Mouse (Mus musculus): Measurements from ENCODE around the gene Mvd. TPM values are rescaled to one million over a fixed set of nuclear protein-coding genes. Genes with fewer than 3 reads are reported as not detected.

The Mvd gene
- total and polyA plus RNA-seq, 3 experiments = 20.6 to 25.5 TPM; not detected in 1

DNA sequence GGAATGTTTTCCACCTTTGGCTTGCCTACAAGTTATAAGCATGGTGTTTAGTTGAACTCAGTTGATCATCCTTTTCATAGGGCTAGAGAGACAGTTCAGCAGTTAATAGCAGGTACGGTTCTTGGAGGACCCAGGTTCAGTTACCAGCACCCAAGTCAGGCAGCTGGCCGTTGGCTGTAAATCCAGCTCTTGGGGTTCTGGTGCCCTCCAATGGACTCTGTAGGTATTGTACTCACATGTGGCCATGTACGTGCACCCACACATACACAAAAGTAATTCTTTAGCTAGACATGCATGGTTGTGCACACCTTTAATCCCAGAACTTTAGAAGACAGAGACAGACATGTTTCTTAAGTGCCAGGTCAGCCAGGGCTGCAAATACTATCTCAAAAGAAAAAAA is 53.9 kb downstream of the Mvd start:
- H3K4me3 ChIP-seq (ENCODE audit: control insufficient read depth in 1 of 2, insufficient read depth in 1 of 2, low read depth in 2 of 2, low read length in 2 of 2) = no peak overlapping the region
- peaks cover 0 to 41% of the 10 kb centered on the region in 2 experiments; a peak in 2 of 4 replicates for H3K36me3 ChIP-seq (ENCODE audit: control insufficient read depth in 1 of 2, insufficient read depth in 2 of 2, low read length in 2 of 2)
- H3K9me3 ChIP-seq (replicated peaks; ENCODE audit: insufficient read depth, low read length) = no peaks in the 10 kb centered on the region
- TF ChIP-seq RCOR1 (IDR thresholded peaks at IDR 0.05; ENCODE audit: low read depth, low read length) (no peak), EP300 (IDR thresholded peaks at IDR 0.05; ENCODE audit: low read depth in 1 of 2, low read length in 2 of 2) (no peak), HCFC1 (IDR thresholded peaks at IDR 0.05; ENCODE audit: low read depth, low read length) (no peak), GABPA (IDR thresholded peaks at IDR 0.05; ENCODE audit: low read depth, low read length) (no peak), MYB (IDR thresholded peaks at IDR 0.05; ENCODE audit: low read depth, low read length) (no peak), TCF12 (IDR thresholded peaks at IDR 0.05; ENCODE audit: low read depth, low read length) (no peak), CHD2 (IDR thresholded peaks at IDR 0.05; ENCODE audit: low read length) (no peak), SMC3 (IDR thresholded peaks at IDR 0.05; ENCODE audit: low read depth, low read length) (peak; percentile 51), MYC (IDR thresholded peaks at IDR 0.05; ENCODE audit: low read depth, low read length) (0 out of 2 replicates have a peak, but pooled peaks have one; percentile 41), USF2 (IDR thresholded peaks at IDR 0.05; ENCODE audit: borderline replicate concordance in 1 of 2, insufficient read depth in 1 of 2, low read depth in 1 of 2, low read length in 2 of 2) (no peak), GATA1 (IDR thresholded peaks at IDR 0.05; ENCODE audit: low read depth, low read length) (no peak), POLR2A (IDR thresholded peaks at IDR 0.05; ENCODE audit: control insufficient read depth in 1 of 2, insufficient read depth in 1 of 2, low read depth in 1 of 2, low read length in 2 of 2, poor library complexity in 1 of 2) (no peak), KAT2A (conservative IDR thresholded peaks at IDR 0.05; ENCODE audit: low read depth, low read length) (no peak), RAD21 (IDR thresholded peaks at IDR 0.05; ENCODE audit: low read depth, low read length) (peak; percentile 55), CTCF (IDR thresholded peaks at IDR 0.05 in 2 of 3, conservative IDR thresholded peaks at IDR 0.05 in 1 of 3; ENCODE audit: control insufficient read depth in 1 of 3, insufficient read depth in 1 of 3, low read depth in 2 of 3, low read length in 3 of 3, poor library complexity in 1 of 3, severe bottlenecking in 1 of 3) (peak; percentile 34 to 53 (median 49); a peak in 5 of 6 replicates), ZMIZ1 (IDR thresholded peaks at IDR 0.05; ENCODE audit: low read depth, low read length) (no peak), ETS1 (IDR thresholded peaks at IDR 0.05; ENCODE audit: low read depth, low read length) (no peak), ZC3H11A (IDR thresholded peaks at IDR 0.05; ENCODE audit: low read depth, low read length) (peak; percentile 40; the same call in 1 of the 2 replicates), ZNF384 (IDR thresholded peaks at IDR 0.05; ENCODE audit: low read depth, low read length) (no peak), MAZ (IDR thresholded peaks at IDR 0.05; ENCODE audit: low read depth, low read length) (no peak)
- no peaks in the 10 kb centered on the region for H3K4me1 ChIP-seq (ENCODE audit: control insufficient read depth in 1 of 2, insufficient read depth in 2 of 2, low read length in 2 of 2)
- peak; percentile 53 for DNase-seq (ENCODE audit: low read depth, low spot score)
- no peak overlapping the region for H3K9ac ChIP-seq (ENCODE audit: control insufficient read depth, low read depth, low read length, poor library complexity, severe bottlenecking)
- no peaks in the 10 kb centered on the region for H3K27me3 ChIP-seq (ENCODE audit: control insufficient read depth in 1 of 2, insufficient read depth in 2 of 2, low read length in 2 of 2)
- H3K27ac ChIP-seq (ENCODE audit: control insufficient read depth, low read depth, low read length) = no peak overlapping the region
- H3K79me2 ChIP-seq (ENCODE audit: control insufficient read depth, insufficient read depth, low read length, poor library complexity) = peaks cover 1% of the 10 kb centered on the region

Other genes starting within 250 kb of the Mvd start
- gene Zfpm1, start 161.3 kb downstream of the Mvd start, total RNA-seq (2012; rRNA removed) = 104 and 133 TPM in 2 replicates
- 100 to 1,000 TPM; 260 to 343 TPM for gene Zfpm1, start 161.3 kb downstream of the Mvd start, polyA plus RNA-seq (2012; ENCODE audit: insufficient read depth in 1 of 2, insufficient read length in 2 of 2, low read depth in 1 of 2, low replicate concordance in 2 of 2, missing spikeins in 1 of 2)
- 0.12 TPM in 1 of 2 replicates, not detected in the other for gene Trhr2, start 82.7 kb downstream of the Mvd start, total RNA-seq (2012; rRNA removed)
- gene Trhr2, start 82.7 kb downstream of the Mvd start, polyA plus RNA-seq (2012; ENCODE audit: insufficient read depth in 1 of 2, insufficient read length in 2 of 2, low read depth in 1 of 2, low replicate concordance in 2 of 2, missing spikeins in 1 of 2) = under 1 TPM in 1 of 2 experiments, not detected in 1; 0.07 TPM
- 84.3 and 98.5 TPM in 2 replicates for gene Zc3h18, start 66.8 kb downstream of the Mvd start, total RNA-seq (2012; rRNA removed)
- gene Zc3h18, start 66.8 kb downstream of the Mvd start, polyA plus RNA-seq (2012; ENCODE audit: insufficient read depth in 1 of 2, insufficient read length in 2 of 2, low read depth in 1 of 2, low replicate concordance in 2 of 2, missing spikeins in 1 of 2) = 100 to 1,000 TPM in 1 of 2 experiments, 10 to 100 TPM in 1; 30.2 to 122 TPM
- gene Il17c, start 21.4 kb downstream of the Mvd start, total RNA-seq (2012; rRNA removed) = not detected in 2 replicates
- gene Il17c, start 21.4 kb downstream of the Mvd start, polyA plus RNA-seq (2012; ENCODE audit: insufficient read depth in 1 of 2, insufficient read length in 2 of 2, low read depth in 1 of 2, low replicate concordance in 2 of 2, missing spikeins in 1 of 2) = under 1 TPM in 1 of 2 experiments, not detected in 1; 0.43 TPM
- 299 and 344 TPM in 2 replicates for gene Cyba, start 10.5 kb downstream of the Mvd start, total RNA-seq (2012; rRNA removed)
- gene Cyba, start 10.5 kb downstream of the Mvd start, polyA plus RNA-seq (2012; ENCODE audit: insufficient read depth in 1 of 2, insufficient read length in 2 of 2, low read depth in 1 of 2, low replicate concordance in 2 of 2, missing spikeins in 1 of 2) = 100 to 1,000 TPM; 321 to 338 TPM
- gene Snai3, start 17.3 kb upstream of the Mvd start, total RNA-seq (2012; rRNA removed) = not detected in 2 replicates
- gene Snai3, start 17.3 kb upstream of the Mvd start, polyA plus RNA-seq (2012; ENCODE audit: insufficient read depth in 1 of 2, insufficient read length in 2 of 2, low read depth in 1 of 2, low replicate concordance in 2 of 2, missing spikeins in 1 of 2) = under 1 TPM in 1 of 2 experiments, not detected in 1; 0.06 TPM
- 12.0 and 18.6 TPM in 2 replicates for gene Rnf166, start 32.6 kb upstream of the Mvd start, total RNA-seq (2012; rRNA removed)
- gene Rnf166, start 32.6 kb upstream of the Mvd start, polyA plus RNA-seq (2012; ENCODE audit: insufficient read depth in 1 of 2, insufficient read length in 2 of 2, low read depth in 1 of 2, low replicate concordance in 2 of 2, missing spikeins in 1 of 2) = 10 to 100 TPM in 1 of 2 experiments, not detected in 1; 37.7 TPM
- 44.4 and 57.4 TPM in 2 replicates for gene Ctu2, start 32.7 kb upstream of the Mvd start, total RNA-seq (2012; rRNA removed)
- 10 to 100 TPM in 1 of 2 experiments, not detected in 1; 44.0 TPM for gene Ctu2, start 32.7 kb upstream of the Mvd start, polyA plus RNA-seq (2012; ENCODE audit: insufficient read depth in 1 of 2, insufficient read length in 2 of 2, low read depth in 1 of 2, low replicate concordance in 2 of 2, missing spikeins in 1 of 2)
- gene Piezo1, start 107.9 kb upstream of the Mvd start, total RNA-seq (2012; rRNA removed) = 144 and 155 TPM in 2 replicates
- 100 to 1,000 TPM in 1 of 2 experiments, 10 to 100 TPM in 1; 35.1 to 223 TPM for gene Piezo1, start 107.9 kb upstream of the Mvd start, polyA plus RNA-seq (2012; ENCODE audit: insufficient read depth in 1 of 2, insufficient read length in 2 of 2, low read depth in 1 of 2, low replicate concordance in 2 of 2, missing spikeins in 1 of 2)
- 64.3 and 74.6 TPM in 2 replicates for gene Cdt1, start 124.6 kb upstream of the Mvd start, total RNA-seq (2012; rRNA removed)
- gene Cdt1, start 124.6 kb upstream of the Mvd start, polyA plus RNA-seq (2012; ENCODE audit: insufficient read depth in 1 of 2, insufficient read length in 2 of 2, low read depth in 1 of 2, low replicate concordance in 2 of 2, missing spikeins in 1 of 2) = 10 to 100 TPM in 1 of 2 experiments, not detected in 1; 84.5 TPM
- 239 and 243 TPM in 2 replicates for gene Aprt, start 133.5 kb upstream of the Mvd start, total RNA-seq (2012; rRNA removed)
- 100 to 1,000 TPM in 1 of 2 experiments, not detected in 1; 287 TPM for gene Aprt, start 133.5 kb upstream of the Mvd start, polyA plus RNA-seq (2012; ENCODE audit: insufficient read depth in 1 of 2, insufficient read length in 2 of 2, low read depth in 1 of 2, low replicate concordance in 2 of 2, missing spikeins in 1 of 2)
- 1.7 and 2.1 TPM in 2 replicates for gene Galns, start 168.0 kb upstream of the Mvd start, total RNA-seq (2012; rRNA removed)
- 1 to 10 TPM in 1 of 2 experiments, not detected in 1; 3.0 TPM for gene Galns, start 168.0 kb upstream of the Mvd start, polyA plus RNA-seq (2012; ENCODE audit: insufficient read depth in 1 of 2, insufficient read length in 2 of 2, low read depth in 1 of 2, low replicate concordance in 2 of 2, missing spikeins in 1 of 2)
- gene Trappc2l, start 168.2 kb upstream of the Mvd start, total RNA-seq (2012; rRNA removed) = 21.6 and 21.7 TPM in 2 replicates
- gene Trappc2l, start 168.2 kb upstream of the Mvd start, polyA plus RNA-seq (2012; ENCODE audit: insufficient read depth in 1 of 2, insufficient read length in 2 of 2, low read depth in 1 of 2, low replicate concordance in 2 of 2, missing spikeins in 1 of 2) = 10 to 100 TPM in 1 of 2 experiments, not detected in 1; 15.1 TPM
- gene Pabpn1l, start 179.3 kb upstream of the Mvd start, total RNA-seq (2012; rRNA removed) = not detected in 2 replicates
- under 1 TPM in 1 of 2 experiments, not detected in 1; 0.15 TPM for gene Pabpn1l, start 179.3 kb upstream of the Mvd start, polyA plus RNA-seq (2012; ENCODE audit: insufficient read depth in 1 of 2, insufficient read length in 2 of 2, low read depth in 1 of 2, low replicate concordance in 2 of 2, missing spikeins in 1 of 2)

Data from MEL (cell line).